Comparison of ENCODE assay signal across 8 mouse cellular contexts in genomic region chr1:165717711-165718542, GRCm38 (mm10). TPM values are rescaled to one million over a fixed set of nuclear protein-coding genes. Genes with fewer than 3 reads are reported as not detected.
DNase-seq lines count a peak whose midpoint lies in the region; TF ChIP-seq lines count a peak whose summit lies in the region.

No protein-coding gene starts in this region.

- intact Hi-C loops in left cerebral cortex, postnatal 36 days (cut with DNase I), result no loop called here

- peak; percentile 63 to 71 for DNase-seq in adrenal gland, adult (ENCODE audit: inconsistent age in 2 of 2, low spot score in 1 of 2)
- no peak for DNase-seq in adrenal gland, adult 18-20 months (ENCODE audit: low spot score in 2 of 2)
- DNase-seq in T-cell, adult 2 months (ENCODE audit: low spot score), result peak; percentile 70
- peak; percentile 93 for DNase-seq in heart, adult 8-10 months (ENCODE audit: low spot score)
- peak; percentile 55 for DNase-seq in kidney, adult 18-20 months
- peak; percentile 32 for DNase-seq in lung, adult 2 months
- DNase-seq in spleen, postnatal 4 days (ENCODE audit: low spot score in 2 of 2), result peak; percentile 64 to 75
- no peak for DNase-seq in left cerebral cortex, postnatal 36 days (ENCODE audit: low spot score in 2 of 2)

- 17% methylated on average over 11 of the region's 11 CpGs for WGBS in lung, adult 2 months

- TF ChIP-seq POLR2A in lung, adult 2 months (IDR thresholded peaks at IDR 0.05; ENCODE audit: borderline replicate concordance, extremely low read depth, low read depth, low read length), result peak; percentile 59; the same call in 1 of the 2 replicates

- no peak for TF ChIP-seq CTCF in lung, adult 2 months (IDR thresholded peaks at IDR 0.05; ENCODE audit: insufficient read depth, low read length)

- peaks cover 9% of the 10 kb centered on the region; the same call in 1 of the 2 replicates for H3K4me1 ChIP-seq in lung, adult 2 months (ENCODE audit: control insufficient read depth, insufficient read depth, low read length)

- H3K4me3 ChIP-seq in lung, adult 2 months (replicated peaks; ENCODE audit: extremely low read depth, low read depth, low read length), result peak overlapping the region; percentile 1

RNA-seq across cellular contexts. Expression of gene Rcsd1, which starts 8.4 kb away (rescaled TPM):
- total RNA-seq in adrenal gland, adult 18-20 months (2021), result 10 to 100 TPM; 13.5 to 15.2 TPM
- 10 to 100 TPM; 64.0 to 99.3 (median 73.2) TPM for total RNA-seq in heart, adult 8-10 months (2022)
- 33.9 and 40.9 TPM in 2 replicates for polyA plus RNA-seq in lung, adult 2 months (2012; rRNA removed)
- 1 to 10 TPM; 3.6 to 5.0 TPM for total RNA-seq in left cerebral cortex, postnatal 36 days (2021)

RNA-seq across cellular contexts. Expression of gene Creg1, which starts 45.6 kb away (rescaled TPM):
- total RNA-seq in adrenal gland, adult 18-20 months (2021), result 10 to 100 TPM; 68.6 to 77.2 TPM
- 100 to 1,000 TPM in 3 of 4 experiments, 10 to 100 TPM in 1; 98.7 to 109 (median 103) TPM for total RNA-seq in heart, adult 8-10 months (2022)
- polyA plus RNA-seq in lung, adult 2 months (2012; rRNA removed), result 91.8 and 94.8 TPM in 2 replicates
- 10 to 100 TPM; 23.4 to 28.2 TPM for total RNA-seq in left cerebral cortex, postnatal 36 days (2021)

Comparison
In these comparisons a context has a peak if more than half of its experiments do, and no peak if none do; other contexts are left out.
1. DNase-seq: peak in adrenal gland, adult (2 of 2), T-cell, adult 2 months (single experiment), heart, adult 8-10 months (single experiment), kidney, adult 18-20 months (single experiment), lung, adult 2 months (single experiment) and spleen, postnatal 4 days (2 of 2); none in adrenal gland, adult 18-20 months (0 of 2) and left cerebral cortex, postnatal 36 days (0 of 2).
2. RNA of gene Rcsd1, which starts 8.4 kb away (total RNA-seq): 64.0 to 99.3 TPM in heart, adult 8-10 months; 13.5 to 15.2 TPM in adrenal gland, adult 18-20 months and 3.6 to 5.0 TPM in left cerebral cortex, postnatal 36 days; every median in the first group is over 4 times any median in the second.